Mouse (Mus musculus): ENCODE results near the gene Cdk5rap2.

DNA sequence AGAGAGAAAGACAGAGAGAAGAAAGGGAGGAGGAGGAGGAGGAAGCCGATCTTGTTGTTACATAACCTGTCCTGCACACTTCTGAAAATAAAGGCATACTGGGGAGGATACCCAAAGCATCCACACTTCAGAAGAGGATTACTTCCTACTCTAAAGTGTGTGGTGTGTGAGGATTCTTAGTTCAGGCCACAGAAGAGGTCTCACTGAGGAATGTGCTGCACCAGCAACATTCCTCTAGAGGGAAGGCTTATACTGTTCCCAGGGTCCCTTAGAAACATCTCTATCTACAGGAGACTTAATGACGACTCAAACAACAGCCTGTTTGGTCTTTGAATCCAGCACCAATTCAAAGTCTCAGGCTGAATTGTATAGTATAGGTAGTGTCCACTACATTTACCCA lies 10.0 kb upstream of the Cdk5rap2 start:
- TF ChIP-seq CTCF (IDR thresholded peaks at IDR 0.05; ENCODE audit: low read depth, low read length) (no peak), POLR2A (IDR thresholded peaks at IDR 0.05; ENCODE audit: borderline replicate concordance, low read depth, low read length) (no peak)
